Mouse (Mus musculus): Measurements from ENCODE around the gene Kbtbd13.
"Not testable (repeated sequence)": the region's sequence is repeated elsewhere in the genome, so short reads cannot be mapped to it uniquely, and the experiment has no call there.

Gene Kbtbd13

DNA sequence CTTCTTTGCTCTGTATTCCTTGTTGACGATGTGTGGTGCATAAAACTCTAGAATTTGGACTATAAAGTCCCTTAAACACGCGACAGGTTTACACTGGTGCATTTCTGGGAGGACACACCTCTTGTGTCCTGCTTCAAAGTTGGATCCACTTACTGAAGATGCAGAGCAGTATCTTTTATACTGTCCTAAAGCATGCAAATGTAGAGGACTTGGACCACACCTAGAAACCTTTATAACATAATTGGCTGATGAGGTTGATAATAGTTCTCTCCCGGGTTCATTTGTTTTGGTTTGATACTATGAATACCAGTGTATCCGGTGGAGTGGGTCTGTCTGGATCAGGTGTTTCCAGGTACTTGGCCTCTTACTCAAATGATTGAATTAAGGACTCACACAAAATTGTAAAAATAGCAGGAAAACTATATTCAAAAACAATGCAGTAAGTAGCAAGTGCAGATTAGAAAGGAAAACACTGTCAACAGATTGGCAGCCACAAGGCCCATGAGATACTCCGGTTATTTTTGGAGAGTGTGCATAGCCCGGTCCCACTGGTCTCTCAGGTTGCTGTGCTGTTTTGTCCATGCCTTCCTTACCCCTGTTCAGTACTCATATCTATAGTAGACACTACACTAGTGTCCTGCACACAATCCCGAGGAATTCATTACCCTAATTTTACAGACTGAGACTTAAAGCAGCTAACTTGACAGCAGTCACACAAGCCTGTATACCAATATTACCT, 44.2 kb downstream of the Kbtbd13 start:
- DNase-seq, result no peak

DNA sequence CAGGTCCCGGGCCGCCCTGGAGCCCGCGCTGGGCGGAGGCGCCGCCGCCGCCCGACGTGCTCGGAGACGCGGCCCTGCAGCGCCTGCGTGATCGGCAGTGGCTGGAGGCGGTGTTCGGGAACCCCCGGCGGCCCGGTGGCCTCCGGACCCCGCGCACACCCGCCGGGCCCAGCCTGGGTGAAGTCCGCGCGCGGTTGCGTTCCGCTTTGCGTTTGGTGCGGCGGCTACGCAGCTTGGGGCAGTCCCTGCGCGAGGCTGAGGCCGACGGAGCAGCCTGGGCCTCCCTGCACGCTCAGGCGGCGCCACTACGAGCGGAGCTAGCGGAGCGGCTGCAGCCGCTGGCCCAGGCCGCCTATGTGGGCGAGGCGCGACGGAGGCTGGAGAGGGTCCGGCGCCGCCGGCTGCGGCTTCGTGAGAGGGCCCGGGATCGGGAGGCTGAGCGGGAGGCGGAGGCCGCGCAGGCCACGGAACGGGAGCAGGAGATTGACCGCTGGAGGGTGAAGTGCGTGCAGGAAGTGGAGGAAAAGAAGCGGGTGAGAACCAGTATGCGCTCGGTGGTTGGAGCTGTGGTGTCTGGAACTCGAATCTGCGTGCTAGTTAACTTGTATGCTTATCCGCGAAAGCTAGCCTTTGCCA, 44.9 kb downstream of the Kbtbd13 start:
- peak; percentile 31 to 55 for DNase-seq

DNA sequence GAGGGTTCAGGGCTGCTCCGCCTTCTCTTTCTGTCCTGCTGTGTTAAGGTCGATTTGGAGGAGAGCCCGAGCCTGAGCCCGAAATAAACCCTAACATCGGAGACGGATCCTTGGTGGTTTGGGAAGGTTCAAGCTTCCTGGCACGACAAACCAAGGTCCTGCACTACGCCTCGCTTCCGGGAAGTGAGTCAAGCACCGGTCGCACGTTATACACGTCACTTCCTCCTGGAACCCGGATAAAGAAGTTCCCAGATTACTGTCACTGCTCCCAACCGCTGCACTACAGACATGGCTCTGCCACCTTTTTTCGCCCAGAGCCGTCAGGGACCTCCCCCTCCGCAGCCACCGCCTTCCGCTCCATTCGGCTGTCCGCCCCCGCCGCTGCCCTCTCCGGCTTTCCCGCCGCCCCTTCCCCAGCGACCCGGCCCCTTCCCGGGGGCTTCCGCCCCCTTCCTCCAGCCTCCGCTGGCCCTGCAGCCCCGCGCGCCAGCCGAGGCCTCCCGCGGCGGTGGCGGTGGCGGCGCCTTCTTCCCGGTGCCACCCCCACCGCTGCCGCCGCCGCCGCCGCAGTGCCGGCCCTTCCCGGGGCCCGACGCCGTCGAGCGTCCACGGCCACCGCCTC, 45.5 kb downstream of the Kbtbd13 start, which contains the start of gene Pdcd7:
Gene Pdcd7, plus strand, starts transcription at position 251 of the 622 bp plus-strand sequence.
- DNase-seq, result peak; percentile 85 to 90

DNA sequence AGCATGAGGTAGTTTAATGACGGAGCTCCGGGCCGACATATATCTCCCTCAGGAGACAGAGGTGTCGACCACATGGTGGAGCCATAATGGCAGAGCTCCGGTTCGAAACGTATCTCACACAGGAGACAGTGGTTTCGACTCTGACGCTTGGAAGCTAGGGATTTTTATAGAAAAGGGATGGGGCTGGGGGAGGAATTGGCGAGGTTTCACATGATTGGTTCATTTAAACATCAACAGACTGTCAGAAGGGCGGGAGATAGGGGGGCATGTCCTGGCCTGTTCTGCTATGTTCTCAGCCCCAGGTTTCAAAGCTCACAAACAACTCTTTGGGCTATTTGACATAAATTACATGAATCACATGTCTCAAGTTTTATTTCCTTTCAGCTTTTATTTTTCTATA, 46.0 kb downstream of the Kbtbd13 start:
- DNase-seq, result not testable (repeated sequence)

DNA sequence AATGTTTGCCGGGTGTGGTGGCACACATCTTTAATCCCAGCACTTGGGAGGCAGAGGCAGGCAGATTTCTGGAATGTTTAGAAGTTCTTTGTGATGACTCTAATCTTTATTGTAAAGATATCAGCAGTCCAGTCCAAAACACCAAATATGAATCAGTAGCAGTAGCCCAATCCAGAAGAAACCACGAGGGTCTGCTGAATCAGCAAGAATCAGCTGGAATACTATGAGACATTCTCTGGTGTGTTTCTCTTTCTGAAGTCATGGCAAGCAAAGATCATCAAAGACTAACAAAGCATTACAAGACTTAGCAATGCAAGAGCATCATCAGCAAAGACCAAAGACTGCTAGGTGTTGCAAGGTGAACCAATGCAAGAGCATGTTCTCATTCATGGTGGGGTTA, 51.0 kb downstream of the Kbtbd13 start:
- DNase-seq, result no peak

DNA sequence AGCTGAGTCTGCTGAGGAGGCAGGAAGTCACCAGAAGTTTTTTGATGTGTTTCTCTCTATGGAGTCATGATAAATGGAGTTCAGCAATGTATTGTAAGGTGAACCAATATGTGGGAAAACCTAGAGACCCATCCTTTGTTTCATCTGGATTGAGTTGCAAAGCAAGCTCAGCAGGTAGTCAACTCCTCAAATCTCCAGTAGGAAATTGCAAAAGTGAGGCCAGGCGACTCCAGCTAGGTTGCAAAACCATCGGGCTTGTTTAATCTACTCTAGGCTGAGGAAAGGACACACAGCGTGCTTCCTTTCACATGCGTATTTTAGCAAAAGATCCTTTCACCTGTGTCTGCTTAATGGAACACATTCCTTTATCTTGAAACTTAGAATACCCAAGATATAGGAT, 52.3 kb downstream of the Kbtbd13 start:
- DNase-seq, result no peak
